Mouse (Mus musculus): ENCODE measurements around the gene Lyl1.
"Not testable (repeated sequence)": the region's sequence is repeated elsewhere in the genome, so short reads cannot be mapped to it uniquely, and the experiment has no call there.

The Lyl1 gene

DNA sequence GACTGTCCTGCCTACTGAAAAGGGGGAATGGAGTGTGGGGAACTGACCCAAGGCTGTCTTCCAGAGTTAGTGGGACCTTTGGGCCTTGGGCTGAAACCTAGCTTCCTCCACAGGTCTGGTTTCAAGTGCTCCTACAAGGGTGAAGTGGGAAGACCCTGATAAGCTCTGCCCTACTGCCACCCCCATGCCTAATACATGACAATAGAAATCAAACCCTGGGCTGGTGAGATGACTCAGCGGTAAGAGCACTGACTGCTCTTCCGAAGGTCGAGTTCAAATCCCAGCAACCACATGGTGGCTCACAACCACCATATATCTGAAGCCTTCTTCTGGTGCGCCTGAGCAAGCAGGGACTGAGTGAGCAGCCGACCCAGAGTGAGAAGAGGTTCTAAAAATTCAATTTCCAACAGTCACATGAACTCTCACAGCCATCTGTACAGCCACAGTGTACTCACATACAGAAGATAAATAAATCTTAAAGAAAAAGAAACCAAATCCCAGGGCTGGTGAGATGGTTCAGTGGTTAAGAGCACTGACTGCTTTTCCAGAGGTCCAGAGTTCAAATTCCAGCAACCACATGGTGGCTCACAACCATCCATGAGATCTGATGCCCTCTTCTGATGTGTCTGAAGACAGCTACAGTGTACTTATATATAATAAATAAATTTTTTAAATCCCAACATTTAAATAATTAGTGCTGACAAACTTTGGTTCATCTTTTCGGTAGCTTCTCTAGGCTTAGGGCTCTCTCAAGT lies 32.3 kb upstream of the Lyl1 start:
- DNase-seq (ENCODE audit: low spot score in 2 of 2), result no peak

DNA sequence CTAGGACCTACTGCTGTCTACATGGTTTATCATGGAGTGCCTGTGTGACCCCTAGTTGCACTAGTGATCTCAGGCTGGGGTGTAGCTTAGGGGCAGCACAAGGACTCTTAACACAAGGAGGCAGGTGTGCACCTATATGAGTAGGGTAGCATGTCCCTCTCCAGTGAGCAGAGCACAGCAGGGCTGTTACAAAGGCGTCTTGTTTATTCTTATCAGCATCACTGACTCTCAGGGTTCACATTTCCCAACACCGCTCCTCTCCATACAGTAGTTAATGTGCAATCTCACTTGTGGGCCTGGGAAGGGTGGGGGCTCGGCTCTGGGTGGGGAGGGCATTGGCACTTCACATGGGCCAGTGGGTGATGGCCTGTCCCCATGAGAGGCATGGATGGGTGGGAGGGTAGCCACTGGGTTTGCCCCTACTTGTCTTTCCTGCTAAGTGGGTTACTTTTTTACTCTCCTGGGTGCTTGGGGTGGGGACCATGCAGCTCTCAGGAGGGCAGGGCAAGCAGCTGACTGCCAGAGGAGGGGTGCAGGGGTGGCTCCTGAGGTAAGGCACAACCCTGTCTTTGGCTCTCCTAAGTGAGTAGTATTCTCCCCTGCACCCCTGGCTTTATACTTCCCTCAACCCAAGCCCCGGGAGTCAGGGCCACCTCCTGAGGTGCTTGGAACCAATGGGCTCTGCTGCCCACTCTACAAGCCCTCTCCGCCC lies 30.8 kb upstream of the Lyl1 start:
- DNase-seq (ENCODE audit: low spot score in 2 of 2), result not testable (repeated sequence)

GRCm38 (mm10) chr8:84677305-84677704 lies 24.0 kb upstream of the Lyl1 start:
- DNase-seq (ENCODE audit: low spot score in 2 of 2), result no peak

- no peak for DNase-seq (ENCODE audit: low spot score in 2 of 2)
Observed at GRCm38 (mm10) chr8:84681476-84681875, 19.8 kb upstream of the Lyl1 start.

DNA sequence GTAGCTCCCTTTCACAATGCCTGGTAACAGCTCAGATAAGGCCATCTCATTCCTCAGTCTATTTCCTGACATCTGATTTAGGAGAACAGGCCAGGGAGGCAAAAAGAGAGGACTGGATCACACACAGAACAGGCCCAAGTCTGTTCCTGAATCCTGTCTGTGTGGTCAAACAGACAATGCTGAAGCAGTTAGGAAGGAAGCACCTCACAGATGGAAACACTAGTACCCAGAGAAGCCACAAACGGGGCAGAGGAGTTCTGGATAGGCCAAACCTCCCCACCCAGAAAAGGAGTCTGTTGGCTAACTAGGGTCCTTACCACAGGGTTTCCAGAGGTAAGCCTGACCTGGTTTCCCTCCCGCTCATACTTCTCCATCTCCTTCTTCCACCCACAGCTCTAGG lies 19.0 kb upstream of the Lyl1 start:
- DNase-seq (ENCODE audit: low spot score in 2 of 2), result no peak

GRCm38 (mm10) chr8:84684537-84684936 lies 16.7 kb upstream of the Lyl1 start:
- no peak for DNase-seq (ENCODE audit: low spot score in 2 of 2)

DNA sequence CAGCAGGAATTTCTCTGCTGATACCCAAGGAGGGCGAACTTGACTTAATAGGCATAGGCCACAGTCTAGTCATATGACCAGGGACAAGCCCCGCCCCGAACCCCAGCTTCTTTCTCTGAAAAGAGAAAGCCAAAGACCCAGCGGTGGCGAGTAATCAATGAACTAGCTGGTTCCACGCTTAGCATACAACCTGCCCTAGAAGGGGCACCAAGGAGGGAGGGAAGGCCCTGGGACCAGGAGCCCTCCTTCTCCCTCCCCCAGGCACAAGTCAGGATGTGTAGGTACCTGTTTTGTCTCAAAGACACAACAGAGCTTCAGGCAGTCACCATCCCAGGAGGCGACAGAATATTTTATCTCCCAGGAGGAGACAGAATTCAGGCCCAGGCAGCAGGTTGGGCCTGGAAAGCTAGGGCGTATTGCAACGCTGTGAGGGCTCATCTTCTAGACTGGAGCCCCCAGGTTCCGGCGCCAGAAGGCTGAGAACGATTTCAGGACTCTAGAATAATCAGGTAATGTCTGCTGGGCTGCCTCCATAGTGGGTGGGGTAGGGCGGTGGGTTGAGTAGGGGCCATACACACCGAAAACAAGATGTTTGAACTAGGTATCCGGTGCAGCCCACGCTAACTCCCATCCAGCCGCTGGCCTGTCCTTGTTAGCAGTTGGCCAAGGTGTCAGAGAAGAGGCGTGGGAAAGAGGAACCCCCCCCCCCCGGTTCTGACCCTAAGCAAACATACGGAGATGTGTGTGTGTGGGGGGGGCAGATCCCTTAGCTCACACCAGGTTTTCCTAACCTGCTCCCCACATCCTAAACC lies 14.9 kb upstream of the Lyl1 start, which contains the start of gene Trmt1:
Gene Trmt1 (plus strand): TSS at position 117 of the 812 bp plus-strand sequence.
- DNase-seq (ENCODE audit: low spot score in 2 of 2), result peak; percentile 61

DNA sequence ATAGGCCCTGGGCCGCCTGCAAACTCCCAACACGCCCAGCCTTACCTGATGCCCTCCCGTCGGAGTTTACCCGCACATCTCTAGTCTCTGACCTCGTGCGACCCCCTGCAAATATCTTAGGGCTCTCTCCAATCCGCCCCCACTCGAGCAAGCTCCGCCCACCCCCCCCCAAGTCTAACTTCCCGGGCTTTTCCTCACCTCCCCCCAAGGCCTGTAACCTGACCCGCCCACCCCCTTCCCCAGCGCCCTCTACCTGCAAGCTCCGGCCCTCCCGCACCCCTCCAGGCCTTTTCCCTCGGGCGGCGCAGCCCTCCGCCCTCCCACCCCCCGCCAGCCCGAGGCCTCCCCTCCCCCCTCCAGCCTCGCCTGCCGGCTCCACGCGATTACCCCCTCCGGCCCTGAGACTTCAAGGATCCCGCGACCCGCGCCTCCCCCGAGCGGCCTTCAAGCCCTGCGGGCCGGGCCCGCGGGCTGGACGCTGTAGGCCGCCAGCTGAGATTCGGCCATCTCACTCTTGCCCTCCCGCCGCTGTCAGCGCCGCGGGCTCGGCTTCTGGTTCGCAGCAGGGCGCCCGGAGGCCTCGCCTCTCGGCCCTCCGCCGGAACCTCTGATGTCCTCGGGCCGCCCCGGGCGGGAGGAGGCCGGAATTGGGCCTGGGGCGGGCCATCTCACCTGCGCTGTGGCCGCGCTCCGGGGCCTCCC lies 14.1 kb upstream of the Lyl1 start:
- DNase-seq (ENCODE audit: low spot score in 2 of 2), result no peak

GRCm38 (mm10) chr8:84687705-84688100 lies 13.6 kb upstream of the Lyl1 start, which contains the start of gene Nacc1:
Gene Nacc1 (minus strand): TSS chr8:84687862.
- DNase-seq (ENCODE audit: low spot score in 2 of 2), result peak; percentile 92

DNA sequence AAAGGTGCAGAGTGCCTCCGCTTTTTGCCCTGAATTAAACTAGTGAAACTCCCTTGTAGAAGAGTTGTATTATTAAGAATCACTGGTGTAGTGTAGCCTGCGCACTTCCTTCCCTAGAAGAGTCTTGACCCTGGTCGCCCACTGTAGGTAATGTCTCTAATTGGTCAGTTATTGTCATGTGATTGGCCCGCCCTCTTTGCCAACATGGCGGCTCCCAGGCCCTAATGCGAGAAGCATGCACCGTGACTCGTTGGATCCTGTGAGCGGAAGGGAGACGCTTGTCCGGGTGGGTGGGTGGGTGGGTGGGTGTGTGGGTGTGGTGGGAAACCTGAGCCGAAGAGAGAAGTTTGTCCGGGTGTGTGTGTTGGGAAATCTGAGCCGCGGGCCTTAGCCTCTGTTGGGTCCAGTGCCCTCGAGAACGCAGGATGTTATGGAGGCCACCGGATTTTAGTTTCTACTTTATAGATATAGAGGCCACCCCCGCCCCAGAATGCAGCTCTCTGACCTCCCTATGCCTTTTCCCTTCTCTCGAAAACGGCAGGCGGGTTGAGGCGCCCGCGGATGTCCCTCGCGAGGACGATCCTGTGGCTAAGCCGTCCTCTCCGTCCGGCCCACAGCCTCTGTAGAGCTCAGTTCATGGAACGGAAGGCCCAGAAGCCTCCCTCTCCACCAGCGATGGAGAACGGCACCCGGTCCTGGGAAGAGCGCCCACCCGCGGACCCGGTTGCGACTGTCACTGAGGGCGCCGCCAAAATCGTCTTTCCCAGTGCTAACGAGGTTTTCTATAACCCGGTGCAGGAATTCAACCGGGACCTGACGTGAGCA lies 12.0 kb upstream of the Lyl1 start:
- peak; percentile 96 for DNase-seq (ENCODE audit: low spot score in 2 of 2)

GRCm38 (mm10) chr8:84693332-84693731 lies 7.9 kb upstream of the Lyl1 start:
- DNase-seq (ENCODE audit: low spot score in 2 of 2), result no peak

- no peak for DNase-seq (ENCODE audit: low spot score in 2 of 2)
Observed at GRCm38 (mm10) chr8:84695140-84695539, 6.1 kb upstream of the Lyl1 start.

- DNase-seq (ENCODE audit: low spot score in 2 of 2), result peak; percentile 74 to 78
Observed at GRCm38 (mm10) chr8:84697166-84698130, 3.8 kb upstream of the Lyl1 start.

DNA sequence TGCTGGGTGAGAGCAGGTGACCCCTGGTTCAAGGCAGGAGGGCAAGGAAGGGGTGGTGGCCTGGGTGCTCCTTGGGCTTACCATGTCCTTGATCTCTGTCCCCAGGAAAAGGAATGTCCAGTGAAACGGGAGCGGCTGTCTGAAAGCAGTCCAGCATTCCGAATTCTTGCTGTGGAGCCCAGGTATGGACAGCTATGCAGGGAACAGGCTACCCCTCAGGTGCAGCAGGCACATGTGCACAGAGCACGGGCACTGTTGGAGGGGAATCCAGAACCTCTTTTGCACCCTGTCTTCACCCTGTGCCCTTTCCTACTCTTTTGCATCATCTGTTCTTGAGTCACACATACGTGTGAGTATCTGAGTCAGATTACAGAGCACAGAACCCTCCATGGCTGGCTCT lies 3.0 kb upstream of the Lyl1 start:
- no peak for DNase-seq (ENCODE audit: low spot score in 2 of 2)

DNA sequence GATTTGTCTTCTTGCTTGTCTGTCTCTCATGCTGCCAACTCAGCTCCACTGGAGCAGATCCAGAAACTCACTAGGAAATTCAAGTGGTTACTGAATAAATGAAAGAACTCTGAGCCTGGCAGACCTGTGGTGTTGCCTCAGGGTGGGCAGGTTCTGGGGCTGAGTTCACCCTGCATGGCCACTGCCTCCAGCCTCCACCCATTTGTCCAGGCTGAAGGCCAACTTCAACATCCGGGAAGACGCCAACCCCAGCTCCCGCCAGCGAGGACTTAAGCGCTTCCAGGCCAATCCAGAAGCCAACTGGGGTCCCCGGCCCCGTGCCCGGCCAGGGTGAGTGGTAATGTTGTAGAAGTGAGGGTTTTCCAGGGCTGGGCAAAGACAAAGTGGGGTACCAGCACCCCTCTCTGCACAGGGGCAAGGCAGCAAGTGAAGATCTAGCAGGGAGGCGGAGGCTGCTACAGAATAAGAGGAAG lies 2.3 kb upstream of the Lyl1 start:
- DNase-seq (ENCODE audit: low spot score in 2 of 2), result peak in 1 of 2 experiments; percentile 62

DNA sequence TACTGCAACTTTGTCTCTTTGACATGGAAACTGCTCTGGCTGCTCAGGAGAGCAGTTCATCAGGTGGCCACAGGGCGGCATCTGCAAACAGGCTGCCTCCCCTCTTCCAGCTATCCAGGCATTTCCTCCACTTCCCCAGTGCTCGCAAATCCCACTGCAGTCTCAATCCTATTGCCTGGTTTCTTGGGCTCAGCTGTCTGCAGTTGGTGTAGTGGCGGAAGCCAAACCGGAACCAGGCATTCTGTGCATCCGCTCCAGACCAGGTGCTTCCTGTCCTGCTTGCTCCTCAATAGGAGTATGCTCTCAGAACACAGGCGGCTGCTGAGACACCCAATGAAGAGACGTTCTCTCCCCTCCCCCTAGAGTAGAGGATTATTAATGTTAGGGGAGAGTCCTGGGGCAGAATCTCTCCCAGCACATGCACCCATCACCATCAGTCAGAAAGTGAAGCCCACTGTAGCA lies 1.4 kb upstream of the Lyl1 start:
- peak; percentile 79 to 87 for DNase-seq (ENCODE audit: low spot score in 2 of 2)

DNA sequence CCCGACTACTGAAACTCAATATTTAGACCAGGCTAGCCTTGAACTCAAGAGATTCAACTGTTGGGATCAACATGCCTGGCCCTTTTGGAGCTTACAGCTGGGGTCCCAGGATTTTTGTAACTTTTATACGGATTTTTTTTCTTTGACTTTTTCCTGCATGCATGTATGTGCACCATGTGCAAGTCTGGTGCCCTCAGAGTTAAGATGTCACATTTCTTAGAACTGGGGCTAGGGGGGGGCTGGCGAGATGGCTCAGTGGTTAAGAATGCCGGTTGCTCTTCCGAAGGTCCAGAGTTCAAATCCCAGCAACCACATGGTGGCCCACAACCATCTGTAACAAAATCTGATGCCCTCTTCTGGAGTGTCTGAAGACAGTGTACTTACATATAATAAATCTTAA lies 731 bp upstream of the Lyl1 start:
- no peak for DNase-seq (ENCODE audit: low spot score in 2 of 2)

DNA sequence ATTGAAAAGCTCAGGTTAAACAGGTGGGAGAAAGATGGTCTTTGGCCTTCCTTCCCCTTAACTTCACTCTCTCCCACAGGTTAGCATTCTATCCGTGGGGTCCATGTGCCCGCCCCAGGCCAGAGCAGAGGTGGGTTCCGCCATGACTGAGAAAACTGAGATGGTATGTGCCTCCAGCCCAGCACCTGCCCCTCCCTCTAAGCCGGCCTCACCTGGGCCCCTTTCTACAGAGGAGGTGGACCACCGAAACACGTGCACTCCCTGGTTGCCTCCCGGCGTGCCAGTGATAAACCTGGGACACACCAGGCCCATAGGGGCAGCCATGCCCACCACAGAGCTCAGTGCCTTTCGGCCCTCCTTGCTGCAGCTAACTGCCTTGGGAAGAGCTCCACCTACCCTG lies 1.3 kb downstream of the Lyl1 start:
- no peak for DNase-seq (ENCODE audit: low spot score in 2 of 2)

- DNase-seq (ENCODE audit: low spot score in 2 of 2), result no peak
Observed at GRCm38 (mm10) chr8:84702963-84703465, 1.8 kb downstream of the Lyl1 start.

Measured in right cerebral cortex, postnatal 10 days (tissue).